Comparison of ENCODE assay signal across 12 mouse cellular contexts in genomic region chr13:45693953-45694352, GRCm38 (mm10).
DNase-seq lines count a peak whose midpoint lies in the region; ATAC-seq and TF ChIP-seq lines count a peak whose summit lies in the region.
"Had no signal": no experiment of that assay in that cellular context is flagged by ENCODE, and none has a peak within 500 bp of the region (broad histone marks: within the 10 kb centered on the region; RNA-seq: fewer than 3 reads in every experiment).

No protein-coding gene starts in this region.

- peaks cover 8% of the 10 kb centered on the region for H3K4me1 ChIP-seq in kidney, postnatal 0 days (replicated peaks; ENCODE audit: insufficient read depth, low read length)
- peaks cover 35% of the 10 kb centered on the region for H3K4me1 ChIP-seq in thymus, adult 2 months (replicated peaks; ENCODE audit: control insufficient read depth, insufficient read depth, low read length)

- H3K9me3 ChIP-seq in kidney, postnatal 0 days (replicated peaks; ENCODE audit: low read length) = no peaks in the 10 kb centered on the region
- H3K9me3 ChIP-seq: forebrain, embryonic 12.5 days had no signal

- no peak for TF ChIP-seq POLR2A in thymus, adult 2 months (IDR thresholded peaks at IDR 0.05; ENCODE audit: control insufficient read depth, extremely low read depth, insufficient read depth, low read length, poor library complexity)

- no peak overlapping the region for H3K9ac ChIP-seq in kidney, postnatal 0 days (ENCODE audit: low read depth, low read length)
- H3K9ac ChIP-seq: forebrain, embryonic 12.5 days; heart, embryonic 13.5 days had no signal

- no peaks in the 10 kb centered on the region for H3K36me3 ChIP-seq in kidney, postnatal 0 days (ENCODE audit: insufficient read depth, low read length)
- no peaks in the 10 kb centered on the region for H3K36me3 ChIP-seq in thymus, adult 2 months (ENCODE audit: control insufficient read depth, insufficient read depth, low read length)
- H3K36me3 ChIP-seq: forebrain, embryonic 12.5 days; midbrain, embryonic 10.5 days had no signal

- 87% methylated on average over 9 of the region's 9 CpGs for WGBS in kidney, postnatal 0 days
- 77% methylated on average over 9 of the region's 9 CpGs for WGBS in thymus, adult 2 months

- no peak overlapping the region for H3K4me2 ChIP-seq in kidney, postnatal 0 days (ENCODE audit: low read length)
- H3K4me2 ChIP-seq: forebrain, embryonic 12.5 days; heart, embryonic 13.5 days had no signal

- ATAC-seq in kidney, postnatal 0 days (replicated peaks; ENCODE audit: low FRiP score, low read depth) = no peak
- ATAC-seq in common myeloid progenitor, adult 5-6 weeks (replicated peaks; ENCODE audit: low read depth, poor library complexity, severe bottlenecking) = peak; percentile 48

- H3K27me3 ChIP-seq in kidney, postnatal 0 days (ENCODE audit: insufficient read depth, low read length) = no peaks in the 10 kb centered on the region
- H3K27me3 ChIP-seq in thymus, adult 2 months (ENCODE audit: control insufficient read depth, insufficient read depth, low read length) = no peaks in the 10 kb centered on the region
- H3K27me3 ChIP-seq: forebrain, embryonic 12.5 days; heart, embryonic 13.5 days had no signal

- H3K4me3 ChIP-seq in kidney, postnatal 0 days (replicated peaks; ENCODE audit: low read depth, low read length) = no peak overlapping the region
- H3K4me3 ChIP-seq in thymus, adult 2 months (ENCODE audit: control insufficient read depth, insufficient read depth, low read length) = no peak overlapping the region
- H3K4me3 ChIP-seq: forebrain, embryonic 12.5 days; gastrocnemius, adult 2 months; heart, embryonic 13.5 days; midbrain, embryonic 10.5 days had no signal

- peak; percentile 41 for DNase-seq in kidney, postnatal 0 days (ENCODE audit: low spot score)
- DNase-seq in kidney, adult 18-20 months = no peak
- DNase-seq in thymus, postnatal 14 days = peak; percentile 13
- DNase-seq in thymus, adult 2 months = no peak
- DNase-seq in adrenal gland, adult (ENCODE audit: inconsistent age in 2 of 2, low spot score in 1 of 2) = no peak
- no peak for DNase-seq in layer of hippocampus, postnatal 36 days
- DNase-seq: cerebellum, adult 18-20 months; gastrocnemius, adult 2 months had no signal

- H3K27ac ChIP-seq in kidney, postnatal 0 days = 0 out of 2 replicates have a peak overlapping the region, but pooled peaks have one; percentile 2
- no peak overlapping the region for H3K27ac ChIP-seq in thymus, adult 2 months (ENCODE audit: control insufficient read depth, insufficient read depth, low read length)
- H3K27ac ChIP-seq: forebrain, embryonic 12.5 days; midbrain, embryonic 10.5 days had no signal

- peak; percentile 42; the same call in 1 of the 2 replicates for TF ChIP-seq CTCF in kidney, postnatal 0 days (IDR thresholded peaks at IDR 0.05; ENCODE audit: low read depth)
- TF ChIP-seq CTCF in thymus, adult 2 months (IDR thresholded peaks at IDR 0.05; ENCODE audit: borderline replicate concordance, control insufficient read depth, extremely low read depth, insufficient read depth, low read length, poor library complexity) = no peak

Comparison
In these comparisons a context has a peak if more than half of its experiments do, and no peak if none do; other contexts are left out.
1. DNase-seq: peak in kidney, postnatal 0 days (single experiment) and thymus, postnatal 14 days (single experiment); none in kidney, adult 18-20 months (single experiment), thymus, adult 2 months (single experiment), adrenal gland, adult (0 of 2) and layer of hippocampus, postnatal 36 days (0 of 2).